Mouse (Mus musculus): ENCODE measurements around the gene Slc7a10.
"Not testable (repeated sequence)": the region's sequence is repeated elsewhere in the genome, so short reads cannot be mapped to it uniquely, and the experiment has no call there.

Gene Slc7a10

DNA sequence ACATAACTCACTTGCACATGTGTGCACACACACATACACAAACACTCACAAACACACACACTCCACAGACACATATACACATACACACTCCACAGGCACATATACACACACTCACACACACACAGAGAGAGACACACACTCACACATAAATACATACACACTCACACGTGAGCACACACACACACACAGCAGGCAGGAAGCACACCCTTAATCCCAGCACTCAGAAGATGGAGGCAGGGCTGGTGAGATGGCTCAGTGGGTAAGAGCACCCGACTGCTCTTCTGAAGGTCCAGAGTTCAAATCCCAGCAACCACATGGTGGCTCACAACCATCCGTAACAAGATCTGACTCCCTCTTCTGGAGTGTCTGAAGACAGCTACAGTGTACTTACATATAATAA lies 51.8 kb downstream of the Slc7a10 start:
- DNase-seq (ENCODE audit: low spot score in 2 of 2), result not testable (repeated sequence)
